Comparison of ENCODE assay signal across 20 mouse cellular contexts in the genomic region with DNA sequence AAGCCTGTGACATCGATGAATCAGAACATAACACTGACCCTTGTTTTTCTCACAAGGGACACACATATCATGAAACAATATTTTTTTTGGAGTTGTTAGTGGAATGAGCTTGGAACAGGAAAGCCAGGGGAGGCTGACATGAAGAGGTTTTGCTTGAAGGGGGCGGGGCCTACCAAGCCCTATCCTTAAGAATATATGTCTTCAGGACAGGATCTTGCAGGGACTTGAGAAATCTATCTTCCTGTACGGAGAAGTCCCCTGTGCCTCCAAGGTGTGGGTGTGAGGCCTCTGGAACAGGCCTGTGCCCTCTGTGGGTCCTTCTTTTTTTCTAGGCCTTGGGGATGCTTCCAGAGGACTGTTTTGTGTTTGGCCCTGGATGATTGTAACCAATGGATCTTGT.
A peak's percentile ranks its signal among the peaks of the same experiment; 100 is the strongest.
DNase-seq lines count a peak whose midpoint lies in the region; ATAC-seq and TF ChIP-seq lines count a peak whose summit lies in the region.
"Had no signal": no experiment of that assay in that cellular context is flagged by ENCODE, and none has a peak within 500 bp of the region (broad histone marks: within the 10 kb centered on the region; RNA-seq: fewer than 3 reads in every experiment).

No protein-coding gene starts in this region.

- no peak overlapping the region for H3K9ac ChIP-seq in heart, embryonic 14.5 days (ENCODE audit: low read length)
- H3K9ac ChIP-seq in heart, embryonic 15.5 days: no peak overlapping the region
- no peak overlapping the region for H3K9ac ChIP-seq in heart, postnatal 0 days (replicated peaks; ENCODE audit: low read depth, low read length)
- no peak overlapping the region for H3K9ac ChIP-seq in liver, embryonic 11.5 days (ENCODE audit: low read depth, low read length)
- H3K9ac ChIP-seq: forebrain, embryonic 13.5 days; forebrain, postnatal 0 days; hindbrain, embryonic 14.5 days; intestine, embryonic 15.5 days; kidney, embryonic 15.5 days had no signal

- 75% methylated on average over 3 of the region's 3 CpGs for WGBS in heart, embryonic 14.5 days
- WGBS in heart, embryonic 15.5 days: 64% methylated on average over 3 of the region's 3 CpGs
- WGBS in heart, postnatal 0 days: 73% methylated on average over 3 of the region's 3 CpGs
- 85% methylated on average over 3 of the region's 3 CpGs for WGBS in liver, embryonic 11.5 days

- peak overlapping the region; percentile 37 to 46; a peak in 2 of 4 replicates for H3K27ac ChIP-seq in heart, embryonic 14.5 days (replicated peaks in 1 of 2; ENCODE audit: control insufficient read depth in 1 of 2, insufficient read depth in 1 of 2, low read depth in 2 of 2, low read length in 2 of 2)
- H3K27ac ChIP-seq in heart, embryonic 15.5 days: peak overlapping the region; percentile 59
- H3K27ac ChIP-seq in heart, postnatal 0 days (ENCODE audit: low read depth): peak overlapping the region; percentile 39; the same call in 1 of the 2 replicates
- no peak overlapping the region for H3K27ac ChIP-seq in liver, embryonic 11.5 days (ENCODE audit: low read depth, low read length)
- H3K27ac ChIP-seq: embryonic facial prominence, embryonic 10.5 days; forebrain, embryonic 13.5 days; hindbrain, embryonic 10.5 days; hindbrain, embryonic 14.5 days; intestine, embryonic 15.5 days; kidney, embryonic 15.5 days had no signal

- no peak for TF ChIP-seq CTCF in heart, postnatal 0 days (IDR thresholded peaks at IDR 0.05; ENCODE audit: low read depth)

- peaks cover 21 to 42% of the 10 kb centered on the region in 2 experiments for H3K4me1 ChIP-seq in heart, embryonic 14.5 days (ENCODE audit: control insufficient read depth in 2 of 2, insufficient read depth in 2 of 2, low read length in 2 of 2)
- peaks cover 36% of the 10 kb centered on the region for H3K4me1 ChIP-seq in heart, embryonic 15.5 days (replicated peaks)
- peaks cover 28% of the 10 kb centered on the region for H3K4me1 ChIP-seq in heart, postnatal 0 days (ENCODE audit: control insufficient read depth, insufficient read depth)
- H3K4me1 ChIP-seq in liver, embryonic 11.5 days (replicated peaks; ENCODE audit: control insufficient read depth, insufficient read depth, low read length): no peaks in the 10 kb centered on the region
- H3K4me1 ChIP-seq: intestine, embryonic 15.5 days; kidney, embryonic 15.5 days had no signal

- peaks cover 4% of the 10 kb centered on the region for H3K9me3 ChIP-seq in heart, embryonic 14.5 days (ENCODE audit: control insufficient read depth, low read length)
- no peaks in the 10 kb centered on the region for H3K9me3 ChIP-seq in heart, embryonic 15.5 days (replicated peaks)
- no peaks in the 10 kb centered on the region for H3K9me3 ChIP-seq in heart, postnatal 0 days (replicated peaks; ENCODE audit: control insufficient read depth, low read length)
- H3K9me3 ChIP-seq in liver, embryonic 11.5 days (ENCODE audit: control insufficient read depth, low read length): no peaks in the 10 kb centered on the region
- H3K9me3 ChIP-seq: embryonic facial prominence, embryonic 10.5 days; forebrain, embryonic 13.5 days; hindbrain, embryonic 10.5 days; intestine, embryonic 15.5 days; kidney, embryonic 15.5 days had no signal

- no peak for ATAC-seq in heart, embryonic 14.5 days (ENCODE audit: insufficient number of reproducible peaks, insufficient read depth, low FRiP score, low read depth)
- peak; percentile 32; the same call in 1 of the 2 replicates for ATAC-seq in heart, embryonic 15.5 days (replicated peaks; ENCODE audit: insufficient number of reproducible peaks, insufficient read depth, low FRiP score, low read depth)
- ATAC-seq in heart, postnatal 0 days (ENCODE audit: insufficient read depth, low read depth): peak; percentile 9; the same call in 1 of the 2 replicates
- no peak for ATAC-seq in liver, embryonic 11.5 days (replicated peaks; ENCODE audit: low FRiP score)
- ATAC-seq: CD4-positive, CD25-positive, alpha-beta regulatory T cell, adult 4 months; forebrain, embryonic 13.5 days; forebrain, postnatal 0 days; intestine, embryonic 15.5 days had no signal

- H3K4me3 ChIP-seq in heart, embryonic 14.5 days (ENCODE audit: control insufficient read depth in 1 of 2, insufficient read depth in 1 of 2, low read depth in 1 of 2, low read length in 2 of 2): no peak overlapping the region
- H3K4me3 ChIP-seq in heart, embryonic 15.5 days: no peak overlapping the region
- H3K4me3 ChIP-seq in heart, postnatal 0 days (ENCODE audit: low read depth, low read length): no peak overlapping the region
- no peak overlapping the region for H3K4me3 ChIP-seq in liver, embryonic 11.5 days (ENCODE audit: low read depth, low read length)
- H3K4me3 ChIP-seq: embryonic facial prominence, embryonic 10.5 days; forebrain, embryonic 13.5 days; hindbrain, embryonic 10.5 days; intestine, embryonic 15.5 days; kidney, embryonic 15.5 days had no signal

- H3K4me2 ChIP-seq in heart, embryonic 14.5 days (ENCODE audit: low read length): no peak overlapping the region
- no peak overlapping the region for H3K4me2 ChIP-seq in heart, embryonic 15.5 days
- H3K4me2 ChIP-seq in heart, postnatal 0 days (ENCODE audit: low read depth, low read length): no peak overlapping the region
- H3K4me2 ChIP-seq in liver, embryonic 11.5 days: no peak overlapping the region
- H3K4me2 ChIP-seq: forebrain, embryonic 13.5 days; hindbrain, embryonic 14.5 days; intestine, embryonic 15.5 days; kidney, embryonic 15.5 days had no signal

- DNase-seq in heart, adult 9 months (ENCODE audit: low spot score in 2 of 2): peak; percentile 10 to 12
- DNase-seq in heart, postnatal 36 days: no peak
- DNase-seq in heart, postnatal 14 days: no peak
- peak; percentile 50 for DNase-seq in heart, postnatal 0 days (ENCODE audit: low spot score)
- no peak for DNase-seq in liver, embryonic 11.5 days (ENCODE audit: low spot score)
- DNase-seq: adrenal gland, adult 8-10 months; cerebellum, adult 9-11 months; forebrain, postnatal 0 days; gastrocnemius, postnatal 14 days; kidney, adult 18-20 months had no signal

- peaks cover 4% of the 10 kb centered on the region; the same call in 1 of the 2 replicates for H3K36me3 ChIP-seq in heart, embryonic 14.5 days (ENCODE audit: control insufficient read depth, insufficient read depth, low read length)
- H3K36me3 ChIP-seq in heart, embryonic 15.5 days: no peaks in the 10 kb centered on the region
- H3K36me3 ChIP-seq in heart, postnatal 0 days (replicated peaks; ENCODE audit: control insufficient read depth, insufficient read depth, low read length): no peaks in the 10 kb centered on the region
- no peaks in the 10 kb centered on the region for H3K36me3 ChIP-seq in liver, embryonic 11.5 days (ENCODE audit: control insufficient read depth, insufficient read depth, low read length)
- H3K36me3 ChIP-seq: embryonic facial prominence, embryonic 10.5 days; G1E; hindbrain, embryonic 10.5 days; intestine, embryonic 15.5 days; kidney, embryonic 15.5 days had no signal

- TF ChIP-seq EP300 in heart, postnatal 0 days (IDR thresholded peaks at IDR 0.05; ENCODE audit: low read depth): no peak

- H3K27me3 ChIP-seq in heart, embryonic 14.5 days (ENCODE audit: control insufficient read depth, insufficient read depth, low read length): no peaks in the 10 kb centered on the region
- H3K27me3 ChIP-seq in heart, embryonic 15.5 days: no peaks in the 10 kb centered on the region
- no peaks in the 10 kb centered on the region for H3K27me3 ChIP-seq in heart, postnatal 0 days (ENCODE audit: control insufficient read depth, insufficient read depth, low read length)
- no peaks in the 10 kb centered on the region for H3K27me3 ChIP-seq in liver, embryonic 11.5 days (replicated peaks; ENCODE audit: control insufficient read depth, insufficient read depth, low read length)
- H3K27me3 ChIP-seq: forebrain, embryonic 13.5 days; intestine, embryonic 15.5 days; kidney, embryonic 15.5 days had no signal

- intact Hi-C loops in heart, postnatal 36 days (cut with DNase I): loop anchor here (5.0 kb wide), 1 partner anchor 108 kb away; no protein-coding TSS in a partner anchor
- intact Hi-C loops in heart, postnatal 14 days (cut with DNase I): no loop called here

Comparison
In these comparisons a context has a peak if more than half of its experiments do, and no peak if none do; other contexts are left out.
1. DNase-seq: peak in heart, adult 9 months (2 of 2) and heart, postnatal 0 days (single experiment); none in heart, postnatal 36 days (0 of 2), heart, postnatal 14 days (0 of 2) and liver, embryonic 11.5 days (single experiment).
2. ATAC-seq: peak in heart, embryonic 15.5 days (single experiment) and heart, postnatal 0 days (single experiment); none in heart, embryonic 14.5 days (single experiment) and liver, embryonic 11.5 days (single experiment).